Mouse (Mus musculus): ENCODE data around the gene Vangl2.

The Vangl2 gene

DNA sequence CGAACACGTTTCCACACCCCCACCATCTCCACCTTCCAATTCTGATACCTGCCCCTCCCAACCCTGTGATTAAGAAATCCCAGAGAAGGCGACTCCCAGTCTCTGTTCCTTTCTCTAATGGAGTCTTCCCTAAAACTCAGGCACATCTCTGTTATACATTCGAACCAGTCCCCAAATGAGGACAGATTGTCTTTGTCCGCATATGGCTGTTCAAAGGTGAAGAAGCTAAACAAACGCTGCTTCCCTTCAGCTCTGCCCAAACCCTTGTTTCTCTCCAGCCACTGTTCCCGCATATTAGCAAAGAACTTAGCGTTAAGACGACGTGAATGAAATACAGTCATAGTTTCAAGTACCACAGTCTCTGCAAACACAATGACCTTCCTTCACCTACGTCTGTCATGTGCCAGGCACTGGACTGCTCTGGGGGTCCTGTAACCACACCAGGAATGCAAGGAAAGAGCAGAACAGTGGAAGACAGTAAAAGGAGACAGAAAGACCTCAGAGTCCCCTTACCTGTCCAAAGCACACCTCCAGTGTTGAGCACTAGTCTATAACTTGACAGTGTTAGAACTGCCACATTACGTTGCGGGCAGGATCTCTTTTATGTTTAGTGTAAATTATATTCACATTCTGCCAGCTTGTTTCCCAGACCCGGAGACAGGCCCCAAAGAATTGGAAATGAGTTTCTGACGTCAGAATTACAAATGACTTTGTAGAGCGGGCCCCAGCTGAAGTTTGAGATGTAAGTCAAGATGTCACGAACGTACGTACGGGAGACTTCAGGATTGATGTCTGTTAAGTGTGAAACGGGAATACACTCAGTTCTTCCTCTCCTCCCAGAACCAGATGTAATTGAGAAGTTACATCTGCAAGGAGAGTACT is at the start of gene Vangl2:
Gene Vangl2, minus strand, starts transcription at position 51 of the 882 bp plus-strand sequence.
- no peak for DNase-seq

DNA sequence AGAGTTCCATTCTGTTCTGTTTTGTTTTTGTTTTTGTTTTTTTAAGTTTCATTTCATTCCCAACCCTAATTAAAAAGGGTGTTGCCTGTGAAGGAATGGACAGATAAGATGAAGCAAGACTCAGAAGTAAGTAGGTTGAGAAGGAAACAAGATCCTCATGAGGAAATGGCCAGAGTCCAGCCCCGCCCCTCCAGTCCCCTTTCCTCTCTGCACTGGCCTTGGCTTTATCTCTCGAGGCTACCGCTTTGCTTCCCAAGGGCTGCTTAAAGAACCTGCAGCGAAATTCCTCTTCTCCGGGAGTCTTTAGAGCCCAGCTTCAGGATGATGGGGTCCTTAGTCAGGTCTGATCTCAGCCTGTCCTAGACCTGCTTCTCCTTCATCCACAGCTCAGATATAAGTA is 49.7 kb upstream of the Vangl2 start:
- DNase-seq: no peak

DNA sequence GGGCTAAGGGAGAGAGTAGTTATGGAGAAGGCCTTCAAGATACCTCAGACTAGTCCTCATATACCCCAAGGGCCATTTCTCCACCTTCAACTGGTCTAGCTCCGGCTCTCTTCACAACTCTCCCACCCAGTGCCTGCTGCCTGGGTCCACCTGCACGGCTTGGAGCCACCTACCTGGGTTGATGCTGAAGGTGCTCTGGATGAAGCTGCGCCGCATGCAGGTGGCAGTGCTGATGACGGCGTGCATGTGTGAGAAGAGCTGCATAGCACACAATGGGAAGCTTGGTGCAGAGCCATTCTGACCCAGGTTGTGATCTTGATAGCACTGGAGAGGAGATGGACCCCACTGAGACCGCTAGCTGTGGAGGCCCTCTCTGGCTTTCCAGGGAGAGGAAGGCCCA is 44.4 kb upstream of the Vangl2 start:
- DNase-seq: no peak

DNA sequence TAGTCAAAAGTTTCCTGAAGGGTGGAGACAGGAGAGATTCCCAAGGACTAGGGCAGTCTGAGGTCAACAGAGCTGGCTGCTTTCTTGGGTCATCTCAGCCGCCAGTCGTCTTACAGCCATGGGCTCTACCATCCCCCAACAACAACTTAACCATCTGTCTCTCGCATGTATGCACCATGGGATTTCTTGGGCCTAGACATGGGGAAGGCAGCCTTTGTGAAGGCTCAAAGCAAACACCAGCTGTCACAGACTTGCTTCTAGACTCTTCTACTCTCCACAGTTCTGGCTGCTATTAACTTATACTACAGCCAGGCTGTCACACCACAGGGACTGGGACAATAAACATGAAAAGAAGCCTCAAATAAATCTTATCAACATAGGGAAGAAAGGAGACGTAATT is 43.3 kb upstream of the Vangl2 start:
- DNase-seq: no peak

DNA sequence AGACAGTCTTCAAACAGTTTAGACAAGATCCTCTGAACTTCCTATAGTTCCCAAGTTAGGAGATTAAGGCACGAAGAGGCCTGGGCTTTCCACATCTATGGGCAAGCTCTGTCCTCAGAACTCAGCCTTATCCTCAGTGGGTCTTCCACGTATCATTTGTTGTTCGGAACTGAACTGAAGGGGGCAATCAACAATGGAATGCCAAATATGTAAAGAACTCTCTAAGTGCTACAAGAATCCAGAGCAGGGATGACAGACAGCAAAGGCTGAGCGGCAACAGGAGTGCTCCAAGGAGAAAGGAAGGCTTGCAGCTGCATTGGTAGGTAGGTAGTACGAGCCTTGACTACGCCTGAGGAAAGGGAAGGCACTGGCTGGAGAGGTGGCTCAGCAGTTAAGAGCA is 42.0 kb upstream of the Vangl2 start:
- no peak for DNase-seq

DNA sequence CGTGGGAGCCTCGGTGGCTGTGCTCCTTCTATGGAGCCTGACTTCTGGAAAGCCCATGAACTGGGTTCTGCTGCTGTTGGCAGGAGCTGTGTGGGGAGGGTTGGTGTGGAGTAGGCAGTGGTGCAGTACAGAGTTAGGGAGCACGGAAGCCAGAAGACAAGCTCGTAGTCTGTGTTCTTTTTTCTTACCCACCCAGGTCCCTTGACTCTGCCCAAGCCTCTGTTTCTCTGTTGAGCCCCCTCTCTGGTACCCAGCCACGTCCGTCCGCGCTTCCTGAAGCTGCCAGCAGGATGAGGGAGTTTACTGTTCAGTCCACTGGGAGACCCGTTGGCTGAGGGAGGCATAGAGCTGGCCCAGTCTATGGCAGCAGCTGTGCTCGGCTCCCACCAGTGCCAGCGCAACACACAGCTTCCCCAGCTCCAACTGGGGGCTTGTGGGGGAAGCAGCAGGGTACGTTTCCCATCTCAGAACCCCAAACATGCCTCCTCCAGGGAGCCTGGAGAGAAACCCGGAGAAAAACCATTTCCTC is 36.4 kb upstream of the Vangl2 start:
- DNase-seq: no peak

DNA sequence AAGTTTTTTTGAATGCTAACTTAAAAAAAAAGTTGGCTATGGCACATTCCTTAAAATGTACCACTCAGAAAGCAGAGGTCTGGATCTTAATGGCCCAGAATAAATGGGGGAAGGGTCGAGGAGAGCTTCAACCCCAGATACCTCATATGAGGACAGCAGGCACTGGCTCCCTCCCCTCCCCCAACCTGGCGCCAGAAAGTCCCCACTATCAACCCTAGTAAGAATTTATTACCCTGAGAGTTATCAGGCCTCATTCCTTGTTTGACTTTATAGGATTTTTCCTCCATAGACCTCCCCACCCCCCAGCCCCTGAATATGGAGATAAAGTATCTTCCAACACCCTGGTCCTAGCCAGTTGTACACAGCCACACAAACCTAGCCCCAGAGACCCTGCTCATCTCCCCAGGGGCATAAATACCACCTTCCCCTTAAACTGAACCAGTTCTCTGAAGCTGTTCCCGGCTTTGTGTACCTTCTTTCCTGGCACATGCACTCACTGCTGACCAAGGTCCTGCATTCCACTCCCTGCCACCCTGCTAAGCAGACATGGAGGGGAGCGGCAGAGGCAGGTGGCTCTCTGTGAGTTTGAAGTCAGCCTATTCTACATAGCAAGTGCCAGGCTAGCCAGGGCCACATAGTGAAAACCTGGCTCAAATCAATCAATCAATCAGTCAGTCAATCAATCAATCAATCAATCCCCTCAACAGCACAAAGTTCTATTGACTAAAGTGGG is 35.2 kb upstream of the Vangl2 start:
- DNase-seq: no peak

DNA sequence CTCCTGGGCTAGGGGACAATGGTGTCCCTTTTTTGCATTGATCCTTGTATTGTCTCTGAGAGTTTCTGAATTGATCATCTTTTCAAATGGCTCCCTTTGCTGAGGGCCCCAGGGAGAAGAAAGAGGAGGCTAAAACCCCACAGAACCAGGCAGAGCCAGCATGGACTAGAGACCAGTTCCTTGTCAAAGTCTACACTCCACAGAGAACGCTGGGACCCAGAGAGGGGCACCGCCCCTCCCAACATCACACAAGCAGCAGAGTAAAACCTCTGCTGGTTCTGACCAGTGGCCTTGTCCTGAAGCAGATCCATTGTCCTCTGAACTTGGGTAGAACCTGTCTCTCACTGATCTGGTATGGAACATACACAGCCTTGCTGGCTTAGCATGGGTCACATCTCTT is 33.9 kb upstream of the Vangl2 start:
- DNase-seq: no peak

DNA sequence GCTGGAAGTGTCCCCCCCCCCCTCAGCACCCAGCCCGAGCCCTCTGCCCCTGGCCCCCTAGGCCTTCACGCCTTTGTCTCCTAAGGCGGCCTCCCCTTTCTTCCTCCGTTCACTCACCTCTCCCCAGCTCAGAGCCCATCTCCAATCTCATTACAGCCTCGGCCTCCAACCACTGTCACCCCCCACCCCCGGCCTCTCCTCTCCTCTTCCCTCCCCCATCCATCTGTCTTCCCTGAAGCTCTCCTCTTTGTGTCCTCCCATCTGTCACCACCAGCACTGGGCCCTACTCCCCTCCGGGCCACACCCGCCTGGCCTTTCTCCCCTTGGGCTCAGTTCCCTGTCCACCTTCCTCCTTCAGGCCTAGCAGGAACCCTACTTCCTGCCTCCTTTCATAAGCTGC is 33.0 kb upstream of the Vangl2 start:
- DNase-seq: no peak

DNA sequence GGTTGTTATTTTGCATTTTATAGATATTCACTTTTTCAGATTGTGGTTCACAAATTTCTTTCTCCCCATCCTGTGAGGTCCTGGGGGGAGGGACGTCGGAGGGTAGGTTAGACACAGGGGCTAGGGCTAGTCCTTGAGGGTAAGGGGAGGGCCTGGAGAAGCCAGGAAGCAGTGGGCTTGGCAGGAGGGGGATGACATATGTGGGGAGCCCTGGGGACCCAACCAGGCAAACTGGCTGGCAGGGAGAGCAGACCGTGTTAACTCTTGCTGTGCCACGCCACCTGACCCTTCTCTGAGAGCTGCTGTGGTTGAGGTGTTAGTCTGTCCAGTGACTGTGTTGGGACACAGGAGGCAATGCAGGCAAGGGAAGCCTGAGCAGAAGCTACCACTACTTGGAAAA is 32.4 kb upstream of the Vangl2 start:
- no peak for DNase-seq

DNA sequence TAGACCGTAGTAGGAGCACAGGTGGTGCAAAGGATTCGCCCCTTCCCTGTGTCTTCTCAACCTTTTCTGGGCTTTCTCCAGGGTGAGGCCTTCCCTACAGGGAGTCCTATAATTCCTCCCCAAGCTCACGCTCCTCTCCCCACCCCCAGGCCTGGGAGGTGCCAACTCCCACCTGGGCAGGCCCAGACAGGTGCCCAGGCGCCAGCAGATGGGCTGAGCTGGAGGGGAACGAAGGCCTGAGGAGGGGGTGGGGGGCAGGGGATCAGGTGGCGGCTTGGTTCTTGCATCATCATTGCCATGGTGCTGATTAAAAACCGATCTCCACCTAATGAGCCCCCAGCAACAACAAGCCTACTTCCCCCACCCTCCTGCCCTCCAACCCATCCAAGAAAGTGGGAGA is 30.6 kb upstream of the Vangl2 start:
- DNase-seq: no peak

DNA sequence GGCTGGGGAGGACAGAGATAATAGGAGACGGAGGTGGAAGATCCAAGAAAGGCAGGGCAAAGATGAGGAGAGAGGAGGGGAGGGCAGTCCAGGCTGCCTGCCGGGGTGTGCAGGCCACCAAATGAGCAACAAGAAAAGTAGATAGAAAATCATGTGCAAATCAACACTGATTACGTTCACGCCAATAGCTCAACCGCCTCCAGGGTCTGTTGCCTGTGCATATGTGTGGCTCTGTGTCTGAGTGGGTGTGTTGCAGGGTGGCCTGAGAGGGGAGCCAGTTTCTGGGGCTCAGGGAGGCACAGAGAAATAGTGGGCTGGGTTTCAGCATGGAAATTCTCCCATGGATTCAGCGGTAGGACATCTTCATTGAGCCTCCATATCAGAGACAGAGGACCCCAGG is 30.1 kb upstream of the Vangl2 start:
- DNase-seq: no peak

DNA sequence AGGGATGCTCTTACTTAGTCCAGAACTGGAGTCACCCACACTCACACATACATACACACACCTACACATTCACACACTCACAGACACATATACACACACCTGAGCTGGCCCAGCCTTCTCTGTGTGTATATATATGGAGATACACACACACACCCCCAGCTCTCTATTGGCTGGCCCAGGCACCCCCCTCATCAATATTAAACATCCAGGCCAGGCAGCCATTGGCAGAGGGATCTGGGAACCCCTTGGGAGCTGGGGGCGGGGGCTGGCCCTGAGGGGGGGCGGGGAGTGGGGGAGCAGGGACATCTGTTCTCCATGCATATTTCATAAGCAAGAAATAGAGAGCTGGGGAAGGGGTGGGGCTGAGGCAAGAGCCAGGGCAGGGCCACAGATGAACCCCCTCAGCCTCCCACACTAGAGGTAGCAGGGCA is 29.3 kb upstream of the Vangl2 start, which contains the start of gene Nhlh1:
Gene Nhlh1, minus strand, starts transcription at position 83 of the 431 bp plus-strand sequence.
- DNase-seq: no peak

DNA sequence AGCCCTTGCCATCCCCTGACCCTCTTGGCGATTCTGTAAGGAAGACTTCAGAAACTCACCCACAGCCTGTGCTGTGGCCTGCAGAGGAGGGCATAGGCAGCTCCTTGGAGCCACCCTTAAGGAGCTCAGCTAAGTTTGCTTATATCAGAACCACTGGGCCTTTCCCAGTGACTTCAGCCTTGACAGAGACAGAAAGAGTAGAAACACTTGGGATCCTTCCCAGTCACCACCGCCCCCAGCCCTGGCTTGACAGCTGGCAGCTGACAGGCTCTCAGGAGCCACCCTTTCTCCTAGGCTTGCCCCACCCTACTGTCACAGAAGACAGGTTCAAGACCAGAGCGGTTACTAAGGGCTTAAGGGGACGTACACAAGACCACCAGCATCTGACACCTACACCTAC is 28.0 kb upstream of the Vangl2 start:
- no peak for DNase-seq

DNA sequence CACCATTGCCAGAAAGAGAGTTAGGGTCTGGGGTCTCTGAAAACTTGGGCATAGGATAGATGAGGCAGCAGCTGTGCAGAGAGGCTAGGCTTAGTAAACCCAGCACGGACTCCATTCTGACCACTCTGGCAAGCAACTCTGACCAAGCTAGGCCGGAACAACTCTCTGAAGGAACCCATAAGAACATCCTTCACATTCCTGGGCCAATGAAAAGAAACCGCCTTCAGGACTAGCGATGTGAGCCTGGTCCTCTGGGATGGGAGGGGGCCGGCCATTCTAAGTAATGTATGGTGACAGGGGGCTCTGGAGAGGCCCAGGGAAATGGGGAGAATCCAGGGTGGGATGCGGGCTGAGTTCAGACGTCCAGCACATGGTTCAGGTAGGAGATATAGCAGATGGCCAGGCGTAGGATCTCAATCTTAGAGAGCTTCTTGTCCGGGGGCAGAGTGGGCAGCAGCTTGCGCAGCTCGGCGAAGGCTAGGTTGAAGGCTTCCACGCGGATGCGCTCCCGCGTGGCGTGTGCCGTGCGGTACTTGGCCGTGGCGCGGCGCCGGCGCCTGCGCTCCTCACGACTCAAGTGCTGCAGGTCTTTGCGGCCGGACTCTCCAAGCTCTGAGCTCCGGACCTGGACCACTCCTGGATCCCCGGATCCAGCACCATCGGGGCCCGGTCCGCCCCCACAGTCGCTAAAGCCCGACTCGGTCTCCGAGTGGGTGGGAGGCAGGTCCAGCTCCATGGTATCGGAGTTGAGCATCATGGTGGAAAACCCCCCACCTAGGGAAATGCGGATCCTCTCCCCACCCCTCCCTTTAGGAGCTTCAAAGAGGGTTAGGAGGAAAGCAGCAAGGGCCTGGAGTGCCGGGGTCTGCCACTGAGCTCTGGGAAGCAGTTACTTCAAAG is 25.5 kb upstream of the Vangl2 start:
- no peak for DNase-seq

DNA sequence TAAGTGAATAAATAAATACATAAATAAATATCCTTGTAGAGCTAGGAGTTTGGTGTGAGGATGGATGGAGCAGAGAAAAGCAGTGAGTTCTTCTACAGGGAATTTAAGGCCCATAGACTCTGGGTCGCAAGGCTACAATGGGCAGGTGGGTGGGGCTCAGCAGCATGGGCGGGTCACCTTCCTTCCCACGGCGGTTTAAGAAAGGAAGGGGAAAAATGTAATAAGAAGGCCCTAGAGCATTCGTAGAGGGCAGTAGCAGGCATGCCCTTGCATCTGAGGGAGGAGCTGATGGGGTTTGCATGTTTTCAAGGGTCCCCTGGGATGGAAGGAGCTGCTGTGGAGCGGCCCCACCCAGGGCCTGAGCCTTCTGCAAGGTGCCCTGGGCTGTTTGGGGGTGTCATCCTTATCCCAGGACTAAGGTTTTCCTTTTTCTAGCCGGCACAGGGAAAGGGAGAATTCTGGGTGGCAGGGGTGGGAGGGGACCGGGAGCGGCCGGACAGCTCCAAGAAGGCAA is 24.6 kb upstream of the Vangl2 start:
- DNase-seq: no peak

DNA sequence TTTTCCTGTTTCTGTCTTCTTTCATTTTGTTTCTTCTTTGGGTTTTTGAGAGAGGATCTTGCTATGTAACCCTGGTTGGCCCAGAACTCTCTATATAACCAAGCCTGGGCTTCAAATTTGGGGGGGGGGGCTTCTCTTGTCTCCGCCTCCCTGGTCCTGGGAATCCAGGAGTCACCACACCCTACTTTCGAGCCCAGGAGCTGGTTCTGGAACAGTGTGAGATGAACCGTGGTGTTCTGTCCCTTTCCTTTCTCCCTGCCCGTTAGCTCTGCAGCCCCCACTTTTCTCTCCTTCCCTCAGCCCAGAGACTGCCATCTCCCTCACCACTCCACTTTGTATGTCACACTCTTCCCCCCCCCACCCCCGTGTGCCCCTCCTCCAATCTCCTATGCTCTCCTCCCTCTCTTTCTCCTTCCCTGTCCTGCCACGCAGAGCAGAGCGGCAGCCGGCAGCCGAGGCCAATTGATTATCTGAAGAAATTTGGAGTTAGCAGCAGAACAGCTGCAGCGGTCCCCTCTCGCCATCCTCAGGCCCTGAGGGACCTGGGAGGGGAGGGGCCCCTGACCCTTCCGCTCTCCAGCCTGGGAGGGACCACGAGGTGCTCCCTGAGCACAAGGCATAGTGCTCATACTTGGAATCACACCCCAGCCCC is 21.0 kb upstream of the Vangl2 start:
- no peak for DNase-seq

DNA sequence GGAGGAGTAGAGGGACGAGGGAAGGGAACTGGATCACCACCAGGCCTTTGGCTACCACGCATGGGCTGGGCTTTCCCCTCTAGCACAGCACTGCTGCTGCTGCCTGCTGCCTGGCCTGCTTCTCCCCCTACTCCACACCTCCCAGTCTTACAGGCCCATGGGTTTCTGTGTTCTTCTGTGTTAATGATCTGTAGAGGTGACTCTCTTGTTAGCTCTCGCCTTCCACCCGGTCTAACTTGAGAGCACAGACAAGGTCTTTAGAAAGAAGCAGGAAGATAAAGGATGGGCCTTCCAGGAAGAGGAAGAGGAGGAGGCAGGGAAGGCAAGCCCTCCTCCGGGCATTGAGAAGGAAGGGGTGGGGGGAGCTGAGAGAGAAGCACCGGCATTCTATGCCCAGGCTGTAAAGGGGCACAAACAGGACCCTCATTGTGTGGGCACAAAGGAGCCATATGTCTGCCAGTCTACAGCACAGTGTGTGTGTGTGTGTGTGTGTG is 20.0 kb upstream of the Vangl2 start:
- DNase-seq: no peak

DNA sequence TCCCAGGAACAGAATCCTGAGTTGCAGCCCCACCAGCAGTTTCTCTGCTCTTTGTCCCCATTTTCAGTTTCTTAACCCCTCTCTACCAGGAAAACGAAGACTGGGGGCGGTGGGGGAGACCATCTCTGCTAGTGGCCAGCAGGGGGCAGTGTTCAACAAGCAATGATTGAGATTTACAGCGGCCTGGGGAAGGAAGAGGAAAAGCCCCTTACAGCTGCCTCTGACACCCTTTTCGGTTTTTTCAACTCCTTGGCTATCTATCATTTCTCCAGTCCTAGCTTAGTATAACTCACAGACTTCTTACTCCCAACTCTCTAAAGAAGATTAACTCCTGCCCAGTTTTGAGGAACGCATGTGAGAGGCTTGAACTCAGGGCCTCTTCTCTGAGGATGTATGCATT is 18.7 kb upstream of the Vangl2 start:
- peak; percentile 82 for DNase-seq

DNA sequence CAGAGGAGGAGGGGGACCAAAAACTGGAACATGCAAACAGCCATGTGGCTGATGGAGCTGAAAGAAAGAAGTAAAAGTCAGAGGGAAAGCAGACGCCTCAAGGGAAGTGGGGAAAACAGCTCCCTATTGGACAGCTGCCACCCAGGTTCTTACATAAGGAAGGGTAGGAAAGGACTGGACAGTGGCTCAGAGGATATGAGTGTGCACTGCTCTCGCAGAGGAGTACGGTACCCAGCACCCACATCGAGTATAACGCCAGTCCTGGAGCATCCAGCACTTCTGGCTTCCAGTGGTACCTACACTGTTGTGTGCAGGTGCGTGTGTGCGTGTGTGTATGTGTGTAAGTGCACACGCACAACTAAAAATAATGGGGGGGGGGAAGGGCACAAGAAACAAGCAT is 18.2 kb upstream of the Vangl2 start:
- no peak for DNase-seq

DNA sequence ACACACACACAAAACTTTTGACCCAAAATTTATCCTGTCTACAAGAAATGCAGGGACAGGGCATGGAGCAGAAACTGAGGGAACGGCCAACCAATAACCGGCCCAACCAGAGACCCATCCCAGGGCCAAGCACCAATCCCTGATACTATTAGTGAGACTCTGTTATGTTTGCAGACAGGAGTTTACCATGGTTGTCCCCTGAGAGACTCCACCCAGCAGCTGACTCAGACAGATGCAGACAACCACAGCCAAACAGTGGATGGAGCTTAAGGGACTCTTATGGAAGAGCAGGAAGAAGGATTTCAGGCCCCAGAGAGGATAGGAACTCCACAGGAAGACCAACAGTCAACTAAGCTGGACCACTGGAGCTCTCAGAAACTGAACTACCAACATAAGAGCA is 1.7 kb upstream of the Vangl2 start:
- DNase-seq: no peak

DNA sequence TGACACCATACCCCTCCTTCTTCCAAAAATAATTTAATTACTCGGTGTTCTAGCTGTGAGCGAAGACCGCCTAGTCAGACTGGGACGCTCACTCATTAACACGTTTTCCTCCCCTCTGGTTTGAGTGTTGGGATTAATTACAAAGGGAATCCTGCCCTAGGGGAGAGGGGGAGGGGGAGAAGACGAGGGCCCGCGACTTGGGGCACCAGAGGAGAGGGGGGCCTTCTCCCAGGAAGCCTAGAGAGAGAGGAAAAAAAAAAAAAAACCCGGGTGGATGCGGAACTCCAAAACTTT is 488 bp downstream of the Vangl2 start:
- no peak for DNase-seq
